Mouse (Mus musculus) lung, adult 2 months (tissue): ENCODE measurements around the gene Srp68.

Experiments used
- CTCF ChIP-seq: fragments of 200-500 bp; IDR thresholded peaks from 2 replicates; pipeline ENCODE4 v1.5.1; 2011; ENCODE audit warnings: mild to moderate bottlenecking, low read length, control low read depth; ENCODE audit not compliant: insufficient read depth
- POLR2A ChIP-seq: fragments of 200-500 bp; IDR thresholded peaks from 2 replicates; pipeline ENCODE4 v1.6.1; 2011; ENCODE audit warnings: low read depth, mild to moderate bottlenecking, control low read depth, low read length, borderline replicate concordance; ENCODE audit errors: extremely low read depth

DNA sequence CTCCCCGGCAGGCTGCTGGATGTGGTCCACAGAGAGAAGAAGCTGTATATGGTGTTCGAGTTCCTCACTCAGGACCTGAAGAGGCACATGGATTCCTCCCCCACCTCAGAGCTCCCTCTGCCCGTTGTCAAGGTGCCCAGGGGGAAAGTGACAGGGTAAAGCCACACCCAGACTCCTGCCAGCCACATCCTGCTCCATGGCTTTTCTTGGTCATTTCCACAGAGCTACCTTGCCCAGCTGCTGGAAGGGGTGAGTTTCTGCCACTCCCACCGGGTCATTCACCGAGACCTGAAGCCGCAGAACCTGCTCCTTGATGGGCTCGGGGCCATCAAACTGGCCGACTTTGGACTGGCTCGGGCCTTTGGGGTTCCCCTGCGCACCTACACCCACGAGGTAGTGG lies 57.5 kb downstream of the Srp68 start:
- TF ChIP-seq CTCF = no peak
- TF ChIP-seq POLR2A = no peak
